Mouse (Mus musculus) kidney, adult 2 months (tissue): ENCODE measurements around the gene Akap2. TPM values are rescaled to one million over a fixed set of nuclear protein-coding genes. Genes with fewer than 3 reads are reported as not detected.

ENCODE experiments used
- DNase-seq: peaks from one replicate; pipeline ENCODE4 v3.0.0; 2021
- H3K27ac ChIP-seq: fragments of 200-500 bp; 2 replicates; pipeline ENCODE4 v1.5.1; 2012; ENCODE audit warnings: low read depth, low read length, control low read depth, inconsistent platforms; ENCODE audit not compliant: insufficient read depth
- H3K27me3 ChIP-seq: fragments of 200-500 bp; replicated peaks from 2 replicates; pipeline ENCODE4 v1.6.1; 2012; ENCODE audit warnings: mild to moderate bottlenecking, moderate library complexity, low read length, inconsistent platforms; ENCODE audit not compliant: control insufficient read depth, insufficient read depth
- H3K36me3 ChIP-seq: fragments of 200-500 bp; 2 replicates; pipeline ENCODE4 v1.6.1; 2012; ENCODE audit warnings: mild to moderate bottlenecking, moderate library complexity, low read length, inconsistent platforms; ENCODE audit not compliant: control insufficient read depth, insufficient read depth
- H3K4me1 ChIP-seq: fragments of 200-500 bp; 2 replicates; pipeline ENCODE4 v1.6.1; 2011; ENCODE audit warnings: low read length; ENCODE audit not compliant: control insufficient read depth, insufficient read depth
- H3K4me3 ChIP-seq: fragments of 200-500 bp; 2 replicates; pipeline ENCODE4 v1.5.1; 2011; ENCODE audit warnings: mild to moderate bottlenecking, low read depth, low read length, control low read depth; ENCODE audit not compliant: insufficient read depth
- CTCF ChIP-seq: fragments of 200-500 bp; conservative IDR thresholded peaks from 2 replicates; pipeline ENCODE4 v1.5.1; 2011; ENCODE audit warnings: low read depth, mild to moderate bottlenecking, control low read depth, low read length, moderate library complexity, mixed read lengths; ENCODE audit not compliant: insufficient read depth, insufficient read length
- POLR2A ChIP-seq: fragments of 200-500 bp; IDR thresholded peaks from one replicate; pipeline ENCODE4 v1.6.1; 2011; ENCODE audit warnings: low read depth, low read length, control low read depth
- WGBS: fragments of 180-500 bp; shearing (Covaris S2); methylation state at CpG from one replicate; pipeline ENCODE4 v1.1.7; 2018; 5-methylcytosine and 5-hydroxymethylcytosine counted together
- polyA plus RNA-seq: library from polyadenylated mRNA; depleted of rRNA; stranded (reverse); fragments of >200 nt; gene quantifications from 2 replicates; pipeline ENCODE4 v1.2.3, GENCODE M21; 2012

Gene Akap2
- polyA plus RNA-seq, 1 experiment = 126 TPM

DNA sequence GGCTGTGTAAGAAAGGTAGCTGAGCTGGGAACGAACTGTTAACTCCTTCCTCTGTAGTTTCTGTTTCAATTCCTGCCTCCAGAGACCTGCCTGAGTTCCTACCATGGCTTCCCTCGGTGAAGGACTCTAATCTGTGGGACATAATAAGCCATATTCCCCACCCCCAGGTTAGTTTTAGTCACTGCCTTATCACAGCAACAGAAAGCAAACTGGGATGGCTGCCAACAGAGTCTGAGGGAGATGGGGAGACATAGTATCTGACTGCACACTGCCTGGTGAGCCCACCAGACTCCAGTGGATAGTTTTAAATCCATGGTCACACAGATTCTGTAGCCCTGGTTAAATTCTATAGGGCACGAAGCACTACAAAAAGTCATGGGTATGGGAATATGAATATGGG lies 16.0 kb downstream of the Akap2 start:
- Histone ChIP-seq H3K4me1 (peaks cover 35% of the 10 kb centered on the region), H3K27ac (peak overlapping the region; percentile 85), H3K27me3 (no peaks in the 10 kb centered on the region), H3K36me3 (no peaks in the 10 kb centered on the region), H3K4me3 (no peak overlapping the region)
- TF ChIP-seq CTCF = no peak
- TF ChIP-seq POLR2A = no peak
- WGBS = 66% methylated on average over 3 of the region's 3 CpGs
- DNase-seq = no peak

- H3K36me3 ChIP-seq = no peaks in the 10 kb centered on the region
- 46% methylated on average over 5 of the region's 5 CpGs for WGBS
- no peak overlapping the region for H3K4me3 ChIP-seq
- peak; percentile 95 for DNase-seq
- H3K27me3 ChIP-seq = no peaks in the 10 kb centered on the region
- H3K27ac ChIP-seq = peak overlapping the region; percentile 94
- peaks cover 28% of the 10 kb centered on the region for H3K4me1 ChIP-seq
- TF ChIP-seq CTCF (no peak), POLR2A (no peak)
Observed at GRCm38 (mm10) chr4:57735426-57735825, 18.0 kb downstream of the Akap2 start.

GRCm38 (mm10) chr4:57738856-57739552 lies 21.5 kb downstream of the Akap2 start:
- DNase-seq = no peak
- no peak for TF ChIP-seq POLR2A
- no peak for TF ChIP-seq CTCF

GRCm38 (mm10) chr4:57743325-57743929 lies 26.0 kb downstream of the Akap2 start:
- DNase-seq = no peak
- no peak for TF ChIP-seq CTCF
- no peak for TF ChIP-seq POLR2A

More at GRCm38 (mm10) chr4:57738856-57739552, 21.5 kb downstream of the Akap2 start:
- WGBS = 41% methylated on average over 8 of the region's 8 CpGs
- Histone ChIP-seq H3K4me3 (no peak overlapping the region), H3K27me3 (no peaks in the 10 kb centered on the region), H3K4me1 (peaks cover 13% of the 10 kb centered on the region), H3K27ac (peak overlapping the region; percentile 65), H3K36me3 (no peaks in the 10 kb centered on the region)

DNA sequence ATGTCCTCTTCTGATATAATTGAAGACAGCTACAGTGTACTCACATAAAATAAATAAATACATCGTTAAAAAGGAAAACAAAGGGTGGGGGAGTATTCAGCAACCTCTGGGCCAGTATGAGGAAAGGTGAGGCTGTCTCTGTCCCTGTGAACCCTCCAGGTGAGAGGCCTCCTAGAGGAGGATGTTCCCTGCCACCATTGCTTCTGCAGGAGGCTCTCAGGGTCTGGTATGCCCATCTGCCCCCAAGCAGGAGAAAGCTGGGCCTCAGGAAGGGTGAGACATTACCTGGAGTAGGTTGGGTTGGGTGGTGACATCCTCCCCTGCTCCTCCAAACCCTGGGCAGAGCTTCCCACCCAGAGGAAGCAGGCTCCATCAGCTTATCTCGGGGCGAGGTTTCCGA lies 33.2 kb downstream of the Akap2 start:
- Histone ChIP-seq H3K4me3 (no peak overlapping the region), H3K4me1 (no peaks in the 10 kb centered on the region), H3K27me3 (no peaks in the 10 kb centered on the region), H3K36me3 (no peaks in the 10 kb centered on the region), H3K27ac (no peak overlapping the region)
- WGBS = 51% methylated on average over 4 of the region's 4 CpGs
- DNase-seq = no peak
- TF ChIP-seq POLR2A = no peak
- TF ChIP-seq CTCF = no peak

More at GRCm38 (mm10) chr4:57743325-57743929, 26.0 kb downstream of the Akap2 start:
- no peaks in the 10 kb centered on the region for H3K27me3 ChIP-seq
- no peak overlapping the region for H3K27ac ChIP-seq
- no peaks in the 10 kb centered on the region for H3K36me3 ChIP-seq
- 61% methylated on average over 11 of the region's 11 CpGs for WGBS
- 0 out of 2 replicates have a peak, but pooled peaks cover 2% of the 10 kb centered on the region for H3K4me1 ChIP-seq
- no peak overlapping the region for H3K4me3 ChIP-seq

- DNase-seq = no peak
- H3K27me3 ChIP-seq = no peaks in the 10 kb centered on the region
- H3K27ac ChIP-seq = no peak overlapping the region
- TF ChIP-seq POLR2A (no peak), CTCF (no peak)
- 55% methylated on average over 4 of the region's 4 CpGs for WGBS
- H3K4me3 ChIP-seq = no peak overlapping the region
- no peaks in the 10 kb centered on the region for H3K4me1 ChIP-seq
- H3K36me3 ChIP-seq = no peaks in the 10 kb centered on the region
Observed at GRCm38 (mm10) chr4:57751054-57751453, 33.6 kb downstream of the Akap2 start.

- Histone ChIP-seq H3K4me1 (no peaks in the 10 kb centered on the region), H3K27ac (no peak overlapping the region), H3K36me3 (no peaks in the 10 kb centered on the region), H3K4me3 (no peak overlapping the region), H3K27me3 (no peaks in the 10 kb centered on the region)
- no peak for DNase-seq
- WGBS = 82% methylated on average over 11 of the region's 11 CpGs
- TF ChIP-seq POLR2A = no peak
- TF ChIP-seq CTCF = no peak
Observed at GRCm38 (mm10) chr4:57751566-57751965, 34.1 kb downstream of the Akap2 start.
